Mouse (Mus musculus) T-helper 17 cell (primary cell): ENCODE results near the gene Gimap5.

Source experiments
- in situ Hi-C, 2 experiments: fragments of 300-600 bp; cut with MboI, MseI; formaldehyde crosslinking; loops; 1 replicate in 1 of 2; 2 replicates in 1 of 2; pipeline ENCODE4 v1.15.1; 2025; ENCODE audit warnings: high pct_unique_total_duplicates in 2 of 2

The Gimap5 gene

GRCm38 (mm10) chr6:48738961-48739779 is 6.8 kb upstream of the Gimap5 start, which contains the start of gene Gimap1:
TSS of gene Gimap1 (plus strand) at chr6:48739054.
- in situ Hi-C loops: loop anchor here in 1 of 2 experiments (5.0 kb wide), 1 partner anchor 92 kb away; the partner anchor contains the start of gene Gimap8

- in situ Hi-C loops: loop anchor here (5.0 to 10.0 kb wide), 2 partner anchors 55 to 92 kb away; partner anchors contain the start of genes Gimap4 (in 1 of the 2) and Gimap8 (in 1 of the 2)
Measured at GRCm38 (mm10) chr6:48739780-48740055, 6.3 kb upstream of the Gimap5 start.

GRCm38 (mm10) chr6:48740501-48741169 is 5.4 kb upstream of the Gimap5 start:
- in situ Hi-C loops: loop anchor here in 1 of 2 experiments (10.0 kb wide), 1 partner anchor 56 kb away; the partner anchor contains the start of gene Gimap4

- in situ Hi-C loops: loop anchor here in 1 of 2 experiments (10.0 kb wide), 1 partner anchor 56 kb away; the partner anchor contains the start of gene Gimap4
Measured at GRCm38 (mm10) chr6:48741273-48741672, 4.7 kb upstream of the Gimap5 start.

- in situ Hi-C loops: loop anchor here in 1 of 2 experiments (10.0 kb wide), 1 partner anchor 57 kb away; the partner anchor contains the start of gene Gimap4
Measured at GRCm38 (mm10) chr6:48741711-48742206, 4.2 kb upstream of the Gimap5 start.

GRCm38 (mm10) chr6:48742422-48743351 is 3.3 kb upstream of the Gimap5 start:
- in situ Hi-C loops: loop anchor here in 1 of 2 experiments (10.0 kb wide), 1 partner anchor 58 kb away; the partner anchor contains the start of gene Gimap4

GRCm38 (mm10) chr6:48745490-48745889 is 507 bp upstream of the Gimap5 start:
- in situ Hi-C loops: loop anchor here in 1 of 2 experiments (10.0 kb wide), 1 partner anchor 61 kb away; the partner anchor contains the start of gene Gimap4

GRCm38 (mm10) chr6:48747091-48747966 is 1.3 kb downstream of the Gimap5 start:
- in situ Hi-C loops: loop anchor here in 1 of 2 experiments (10.0 kb wide), 1 partner anchor 63 kb away; the partner anchor contains the start of gene Gimap4

GRCm38 (mm10) chr6:48763567-48764270 is 17.7 kb downstream of the Gimap5 start:
- in situ Hi-C loops: no loop called here

GRCm38 (mm10) chr6:48764496-48764895 is 18.5 kb downstream of the Gimap5 start:
- in situ Hi-C loops: no loop called here

GRCm38 (mm10) chr6:48768178-48768869 is 22.3 kb downstream of the Gimap5 start:
- in situ Hi-C loops: no loop called here

- in situ Hi-C loops: no loop called here
Measured at GRCm38 (mm10) chr6:48768933-48769332, 22.9 kb downstream of the Gimap5 start.

GRCm38 (mm10) chr6:48770696-48771095 is 24.7 kb downstream of the Gimap5 start, which contains the start of gene Gimap3:
TSS of gene Gimap3 (minus strand) at chr6:48770851.
- in situ Hi-C loops: loop anchor here (5.0 to 10.0 kb wide), 2 partner anchors 123 to 586 kb away; partner anchors contain the start of gene Gimap8 (in 2 of the 2)

GRCm38 (mm10) chr6:48772030-48772429 is 26.0 kb downstream of the Gimap5 start:
- in situ Hi-C loops: loop anchor here (5.0 to 10.0 kb wide), 2 partner anchors 125 to 587 kb away; partner anchors contain the start of gene Gimap8 (in 2 of the 2)

- in situ Hi-C loops: loop anchor here in 1 of 2 experiments (10.0 kb wide), 1 partner anchor 490 kb away; no protein-coding TSS in a partner anchor
Measured at GRCm38 (mm10) chr6:48784406-48784805, 38.4 kb downstream of the Gimap5 start.

- in situ Hi-C loops: loop anchor here in 1 of 2 experiments (10.0 kb wide), 1 partner anchor 490 kb away; no protein-coding TSS in a partner anchor
Measured at GRCm38 (mm10) chr6:48785189-48785588, 39.2 kb downstream of the Gimap5 start.

GRCm38 (mm10) chr6:48785601-48786000 is 39.6 kb downstream of the Gimap5 start:
- in situ Hi-C loops: loop anchor here in 1 of 2 experiments (10.0 kb wide), 1 partner anchor 491 kb away; no protein-coding TSS in a partner anchor

GRCm38 (mm10) chr6:48787867-48788266 is 41.9 kb downstream of the Gimap5 start:
- in situ Hi-C loops: loop anchor here in 1 of 2 experiments (10.0 kb wide), 1 partner anchor 493 kb away; no protein-coding TSS in a partner anchor
